Mouse (Mus musculus) stomach, postnatal 0 days (tissue): ENCODE data around the gene Abca3. TPM values are rescaled to one million over a fixed set of nuclear protein-coding genes. Genes with fewer than 3 reads are reported as not detected.

Experiments used
- ATAC-seq: fragments of 200-750 bp; cut with Nextera tagmentation; 2 replicates; pipeline ENCODE4 v1.8.0; 2017; ENCODE audit not compliant: low FRiP score, low TSS enrichment
- DNase-seq: peaks from one replicate; pipeline ENCODE4 v3.0.0-alpha.2; 2016; ENCODE audit warnings: low spot score
- H3K27ac ChIP-seq: fragments of 300-500 bp; sonication (generic); replicated peaks from 2 replicates; pipeline ENCODE4 v1.5.1; 2014; ENCODE audit warnings: mild to moderate bottlenecking, control low read depth
- H3K27me3 ChIP-seq: fragments of 300-500 bp; sonication (generic); 2 replicates; pipeline ENCODE4 v1.6.1; 2014; ENCODE audit warnings: low read length; ENCODE audit not compliant: control insufficient read depth, insufficient read depth
- H3K36me3 ChIP-seq: fragments of 300-500 bp; sonication (generic); 2 replicates; pipeline ENCODE4 v1.6.1; 2014; ENCODE audit warnings: low read length, mixed read lengths; ENCODE audit not compliant: control insufficient read depth, insufficient read depth
- H3K4me1 ChIP-seq: fragments of 300-500 bp; sonication (generic); replicated peaks from 2 replicates; pipeline ENCODE4 v1.6.1; 2014; ENCODE audit warnings: antibody characterized with exemption; ENCODE audit not compliant: control insufficient read depth, insufficient read depth
- H3K4me2 ChIP-seq: fragments of 300-500 bp; sonication (generic); replicated peaks from 2 replicates; pipeline ENCODE4 v1.6.1; 2014; ENCODE audit warnings: low read depth, mild to moderate bottlenecking, control low read depth, moderate library complexity
- H3K4me3 ChIP-seq: fragments of 300-500 bp; sonication (generic); 2 replicates; pipeline ENCODE4 v1.5.1; 2014; ENCODE audit warnings: low read depth, low read length, control low read depth
- H3K9ac ChIP-seq: fragments of 300-500 bp; sonication (generic); 2 replicates; pipeline ENCODE4 v1.6.1; 2014; ENCODE audit warnings: mild to moderate bottlenecking, low read length, control low read depth, mixed read lengths
- H3K9me3 ChIP-seq: fragments of 300-500 bp; sonication (generic); 2 replicates; pipeline ENCODE4 v1.6.1; 2016; ENCODE audit warnings: low read length; ENCODE audit not compliant: control insufficient read depth
- CTCF ChIP-seq: IDR thresholded peaks from 2 replicates; pipeline ENCODE4 v1.5.1; 2016; ENCODE audit warnings: antibody characterized with exemption, low read depth, mild to moderate bottlenecking, moderate library complexity
- EP300 ChIP-seq: optimal IDR thresholded peaks from 2 replicates; pipeline ENCODE3; 2016; ENCODE audit warnings: antibody characterized with exemption
- WGBS: fragments of 180-500 bp; shearing (Covaris S2); extraction: QIAGEN DNeasy Blood & Tissue Kit; methylation state at CpG from one replicate; pipeline ENCODE4 v1.1.7; 2014; 5-methylcytosine and 5-hydroxymethylcytosine counted together
- polyA plus RNA-seq: library from polyadenylated mRNA; unstranded; fragments of >200 nt; fragmentation: Nextera tagmentation; extraction: Ambion mirVana; gene quantifications from 2 replicates; pipeline ENCODE4 v1.2.1, GENCODE M21; 2015

Abca3 gene
- polyA plus RNA-seq, 1 experiment from 2014 or later = 9.2 TPM

DNA sequence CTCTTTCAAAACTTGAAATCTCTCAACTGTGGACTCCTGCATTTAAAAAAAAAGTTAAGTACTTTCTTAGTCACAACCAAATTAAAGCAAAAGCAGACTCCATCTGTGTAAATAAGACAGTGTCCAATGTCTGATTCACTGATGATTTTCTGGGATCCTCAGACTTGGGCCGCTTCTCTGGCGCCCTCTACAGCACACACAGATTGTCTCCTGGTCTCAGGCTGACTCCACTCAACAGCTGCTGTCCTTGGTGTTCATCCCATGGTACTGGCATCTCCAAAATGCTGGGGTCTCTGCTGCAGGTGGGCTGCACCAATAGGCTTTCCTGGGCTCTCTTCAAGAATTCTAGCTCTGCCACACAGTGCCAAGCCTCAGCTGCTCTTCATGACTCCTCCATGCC lies 38.1 kb downstream of the Abca3 start:
- no peaks in the 10 kb centered on the region for H3K4me1 ChIP-seq
- DNase-seq = peak; percentile 50
- H3K4me2 ChIP-seq = no peak overlapping the region
- H3K27me3 ChIP-seq = no peaks in the 10 kb centered on the region
- 11% methylated on average over 2 of the region's 2 CpGs for WGBS
- TF ChIP-seq EP300 (no peak), CTCF (peak; percentile 84)
- no peak for ATAC-seq
- no peaks in the 10 kb centered on the region for H3K9me3 ChIP-seq
- H3K36me3 ChIP-seq = peaks cover 4% of the 10 kb centered on the region; the same call in 1 of the 2 replicates
- H3K4me3 ChIP-seq = no peak overlapping the region
- H3K9ac ChIP-seq = no peak overlapping the region
- no peak overlapping the region for H3K27ac ChIP-seq

DNA sequence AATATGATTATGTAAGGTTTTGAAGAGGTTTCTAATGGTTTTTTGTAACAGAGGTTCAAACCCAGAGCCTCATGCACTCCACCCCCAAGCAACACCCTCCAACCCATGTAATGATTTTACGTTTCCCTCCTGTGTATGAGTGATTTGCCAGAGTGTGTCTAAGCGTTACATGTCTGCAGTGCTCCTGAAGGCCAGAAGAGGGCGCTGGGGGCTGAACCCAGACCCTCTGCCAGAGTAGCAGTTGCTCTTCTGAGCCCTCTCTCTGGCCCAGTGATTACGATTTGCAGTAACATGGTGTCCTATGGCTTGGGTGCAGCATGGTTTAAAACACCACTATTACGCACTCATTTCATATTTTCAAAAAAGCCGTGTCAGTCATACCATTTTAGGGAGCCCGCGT lies 39.4 kb downstream of the Abca3 start:
- no peak overlapping the region for H3K4me2 ChIP-seq
- ATAC-seq (no peak), DNase-seq (no peak)
- 71% methylated on average over 8 of the region's 8 CpGs for WGBS
- no peak overlapping the region for H3K9ac ChIP-seq
- H3K27ac ChIP-seq = no peak overlapping the region
- H3K9me3 ChIP-seq = no peaks in the 10 kb centered on the region
- no peak for TF ChIP-seq EP300
- peak; percentile 62 for TF ChIP-seq CTCF
- no peaks in the 10 kb centered on the region for H3K27me3 ChIP-seq
- peaks cover 4% of the 10 kb centered on the region; the same call in 1 of the 2 replicates for H3K36me3 ChIP-seq
- H3K4me3 ChIP-seq = no peak overlapping the region
- no peaks in the 10 kb centered on the region for H3K4me1 ChIP-seq

DNA sequence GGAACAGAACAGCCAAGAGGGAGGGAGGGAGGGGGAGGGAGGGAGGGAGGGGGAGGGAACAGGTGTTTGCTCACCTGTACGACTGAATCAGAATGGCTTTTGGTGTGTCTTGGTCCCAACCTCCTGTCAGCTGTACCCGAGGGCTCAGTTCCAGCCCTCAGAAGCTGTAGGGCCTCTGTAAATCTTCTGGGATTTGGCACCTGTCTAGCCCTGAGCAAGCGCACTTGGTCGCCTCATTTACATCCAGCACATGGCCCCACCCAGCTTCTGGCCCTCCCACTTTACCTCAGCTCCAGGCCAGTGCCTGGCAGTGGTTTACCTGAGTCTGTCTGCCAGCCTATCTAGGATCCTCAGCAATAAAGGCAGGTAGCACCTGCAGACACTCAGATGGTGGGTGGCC lies 41.8 kb downstream of the Abca3 start:
- Histone ChIP-seq H3K27ac (no peak overlapping the region), H3K4me3 (no peak overlapping the region), H3K27me3 (no peaks in the 10 kb centered on the region), H3K36me3 (no peaks in the 10 kb centered on the region; the same call in 1 of the 2 replicates), H3K4me1 (no peaks in the 10 kb centered on the region), H3K4me2 (no peak overlapping the region), H3K9me3 (no peaks in the 10 kb centered on the region), H3K9ac (no peak overlapping the region)
- DNase-seq (peak; percentile 71), ATAC-seq (peak; percentile 81)
- whole genome bisulfite sequencing = 23% methylated on average over 4 of the region's 4 CpGs
- TF ChIP-seq CTCF = no peak

DNA sequence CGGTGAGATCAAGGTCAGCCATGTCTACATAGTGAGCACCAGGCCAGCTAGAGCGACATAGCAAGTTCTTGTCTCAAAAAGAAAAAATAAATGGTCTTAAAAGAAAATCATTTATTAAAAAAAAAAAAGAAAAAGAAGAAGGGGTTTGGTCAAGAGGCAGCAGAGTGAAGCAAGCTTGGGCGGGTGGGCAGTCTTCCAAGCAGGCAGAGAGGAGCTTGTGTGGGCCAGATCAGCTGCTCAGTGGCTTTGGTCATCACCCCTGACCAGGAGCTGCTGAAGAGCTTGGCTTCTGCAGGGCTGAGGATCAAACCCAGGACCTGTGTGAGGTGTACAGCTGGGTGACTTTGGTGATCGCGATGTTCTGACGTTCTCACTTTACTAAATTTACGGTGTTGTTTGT lies 42.7 kb downstream of the Abca3 start:
- DNase-seq = no peak
- 83% methylated on average over 7 of the region's 7 CpGs for WGBS
- no peak overlapping the region for H3K4me2 ChIP-seq

DNA sequence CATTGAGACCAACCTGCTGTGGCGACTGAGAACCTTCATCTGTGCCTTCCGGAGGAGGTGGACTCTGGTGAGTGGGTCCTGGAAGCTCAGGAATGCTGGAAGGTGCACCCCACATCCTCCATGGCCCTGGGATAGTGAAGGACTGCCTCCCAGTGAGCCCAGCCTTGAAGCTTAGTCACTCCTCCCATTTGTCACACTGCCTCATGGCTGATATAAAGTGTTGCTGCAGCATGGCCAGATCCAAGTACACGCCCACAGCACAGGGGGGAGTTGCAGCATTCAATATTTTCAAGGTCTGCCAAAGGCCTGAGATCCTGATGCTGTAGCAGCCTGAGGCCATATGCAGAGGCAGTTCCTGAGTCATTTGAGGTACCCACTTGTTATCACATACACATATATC lies 50.6 kb downstream of the Abca3 start:
- Histone ChIP-seq H3K4me2 (no peak overlapping the region), H3K9me3 (no peaks in the 10 kb centered on the region), H3K9ac (no peak overlapping the region), H3K36me3 (peaks cover 14% of the 10 kb centered on the region; the same call in 1 of the 2 replicates), H3K4me1 (no peaks in the 10 kb centered on the region), H3K27ac (no peak overlapping the region), H3K27me3 (no peaks in the 10 kb centered on the region), H3K4me3 (no peak overlapping the region)
- no peak for TF ChIP-seq EP300
- ATAC-seq (no peak), DNase-seq (no peak)
- WGBS = 83% methylated on average over 3 of the region's 3 CpGs

More for the DNA sequence above, 42.7 kb downstream of the Abca3 start:
- no peak for ATAC-seq
- H3K9ac ChIP-seq = no peak overlapping the region
- no peaks in the 10 kb centered on the region for H3K9me3 ChIP-seq
- no peaks in the 10 kb centered on the region; the same call in 1 of the 2 replicates for H3K36me3 ChIP-seq
- TF ChIP-seq EP300 (no peak), CTCF (no peak)
- no peak overlapping the region for H3K4me3 ChIP-seq
- H3K27me3 ChIP-seq = no peaks in the 10 kb centered on the region
- H3K27ac ChIP-seq = no peak overlapping the region
- H3K4me1 ChIP-seq = no peaks in the 10 kb centered on the region

DNA sequence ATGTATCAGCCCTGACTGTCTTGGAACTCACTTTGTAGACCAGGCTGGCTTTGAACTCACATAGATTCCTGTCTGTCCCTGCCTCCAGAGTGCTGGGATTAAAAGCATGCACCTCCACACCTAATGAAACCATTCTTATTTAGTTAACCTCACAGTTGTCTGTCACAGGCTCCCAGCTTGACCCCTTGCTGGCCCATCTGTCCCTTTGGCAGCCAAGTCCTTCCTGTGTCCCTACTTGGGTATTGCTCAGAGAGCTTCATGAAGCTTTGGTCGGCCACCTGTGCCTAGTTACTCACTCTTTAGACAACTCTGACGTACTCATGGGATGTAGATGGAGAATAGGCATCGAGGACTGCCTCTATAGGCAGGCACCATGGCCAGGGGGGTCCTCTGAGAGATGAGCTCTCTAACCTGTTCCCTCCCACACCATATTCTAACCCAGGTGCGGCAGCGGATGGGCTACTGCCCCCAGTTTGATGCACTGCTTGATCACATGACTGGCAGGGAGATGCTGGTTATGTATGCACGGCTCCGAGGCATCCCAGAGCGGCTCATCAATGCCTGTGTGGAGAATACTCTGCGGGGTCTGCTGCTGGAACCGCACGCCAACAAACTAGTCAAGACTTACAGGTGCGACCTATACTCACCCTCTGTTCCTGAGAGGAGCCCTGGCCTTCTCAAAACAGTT lies 55.5 kb downstream of the Abca3 start:
- Histone ChIP-seq H3K27ac (no peak overlapping the region), H3K9ac (no peak overlapping the region), H3K27me3 (no peaks in the 10 kb centered on the region), H3K4me1 (no peaks in the 10 kb centered on the region), H3K4me2 (no peak overlapping the region), H3K4me3 (no peak overlapping the region), H3K36me3 (peaks cover 19% of the 10 kb centered on the region), H3K9me3 (no peaks in the 10 kb centered on the region)
- DNase-seq = no peak
- no peak for ATAC-seq
- TF ChIP-seq CTCF = no peak
- no peak for TF ChIP-seq EP300
- 83% methylated on average over 12 of the region's 12 CpGs for WGBS
